Mouse (Mus musculus) G1E (cell line): ENCODE data around the gene Stil.

Experiments
- CTCF ChIP-seq: IDR thresholded peaks from 2 replicates; pipeline ENCODE4 v1.5.1; 2012; ENCODE audit warnings: low read depth, low read length, inconsistent platforms, mixed read lengths
- GATA1 ChIP-seq: IDR thresholded peaks from 2 replicates; pipeline ENCODE4 v1.6.1; 2012; ENCODE audit warnings: borderline replicate concordance, low read length, inconsistent platforms, mixed read lengths
- GATA2 ChIP-seq: IDR thresholded peaks from 2 replicates; pipeline ENCODE4 v1.6.1; 2012; ENCODE audit warnings: low read depth, low read length, inconsistent platforms, borderline replicate concordance
- TAL1 ChIP-seq: conservative IDR thresholded peaks from 2 replicates; pipeline ENCODE4 v1.6.1; 2012; ENCODE audit warnings: low read depth, low read length, inconsistent platforms, mixed read lengths

GRCm38 (mm10) chr4:115051245-115051644, 51.3 kb downstream of the Stil start:
- TF ChIP-seq CTCF = no peak
- TF ChIP-seq TAL1 = no peak
- no peak for TF ChIP-seq GATA2
- TF ChIP-seq GATA1 = no peak
